Mouse (Mus musculus) megakaryocyte-erythroid progenitor cell, adult 5-6 weeks (primary cell): ENCODE measurements around the gene Cep135. TPM values are rescaled to one million over a fixed set of nuclear protein-coding genes. Genes with fewer than 3 reads are reported as not detected.

Experiments used
- ATAC-seq: replicated peaks from 2 replicates; pipeline ENCODE4 v1.8.0; 2016; ENCODE audit warnings: mild to moderate bottlenecking, inconsistent platforms; ENCODE audit not compliant: severe bottlenecking, poor library complexity, low FRiP score, low TSS enrichment
- total RNA-seq, 2 experiments: library from RNA; stranded (forward) in 1 of 2; stranded (reverse) in 1 of 2; fragments of 200-1000, 215-1000 nt in 1 of 2; fragments of >200 nt in 1 of 2; fragmentation: Nextera tagmentation in 1 of 2; gene quantifications; 2 replicates each; pipeline ENCODE4 v1.2.3; 2014 to 2017

The Cep135 gene
- total RNA-seq, 2 experiments from 2014 or later = 12.3 to 26.9 TPM

GRCm38 (mm10) chr5:76675369-76675768 lies 86.9 kb downstream of the Cep135 start:
- ATAC-seq = no peak

DNA sequence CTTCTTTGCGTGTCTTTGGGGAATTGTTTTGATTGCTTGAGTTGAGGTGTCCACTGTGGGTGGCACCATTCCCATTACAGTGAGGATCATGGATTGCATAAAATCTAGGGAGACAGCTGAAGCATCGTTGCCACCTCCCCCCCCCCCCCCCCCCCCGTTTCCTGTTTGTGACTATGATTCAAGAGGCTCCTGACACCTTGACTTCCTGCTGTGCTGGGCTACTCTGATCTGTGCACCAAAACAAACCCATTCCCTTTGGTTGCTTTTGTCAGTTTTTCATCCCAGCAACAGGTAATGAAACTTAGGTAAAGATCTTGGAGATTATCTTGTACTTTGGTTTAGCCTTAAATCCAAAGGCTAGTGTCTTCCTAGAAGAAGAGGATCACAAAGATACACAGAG lies 92.5 kb downstream of the Cep135 start:
- no peak for ATAC-seq

GRCm38 (mm10) chr5:76681895-76682656 lies 93.6 kb downstream of the Cep135 start:
- no peak for ATAC-seq

GRCm38 (mm10) chr5:76683455-76683854 lies 95.0 kb downstream of the Cep135 start:
- ATAC-seq = no peak

DNA sequence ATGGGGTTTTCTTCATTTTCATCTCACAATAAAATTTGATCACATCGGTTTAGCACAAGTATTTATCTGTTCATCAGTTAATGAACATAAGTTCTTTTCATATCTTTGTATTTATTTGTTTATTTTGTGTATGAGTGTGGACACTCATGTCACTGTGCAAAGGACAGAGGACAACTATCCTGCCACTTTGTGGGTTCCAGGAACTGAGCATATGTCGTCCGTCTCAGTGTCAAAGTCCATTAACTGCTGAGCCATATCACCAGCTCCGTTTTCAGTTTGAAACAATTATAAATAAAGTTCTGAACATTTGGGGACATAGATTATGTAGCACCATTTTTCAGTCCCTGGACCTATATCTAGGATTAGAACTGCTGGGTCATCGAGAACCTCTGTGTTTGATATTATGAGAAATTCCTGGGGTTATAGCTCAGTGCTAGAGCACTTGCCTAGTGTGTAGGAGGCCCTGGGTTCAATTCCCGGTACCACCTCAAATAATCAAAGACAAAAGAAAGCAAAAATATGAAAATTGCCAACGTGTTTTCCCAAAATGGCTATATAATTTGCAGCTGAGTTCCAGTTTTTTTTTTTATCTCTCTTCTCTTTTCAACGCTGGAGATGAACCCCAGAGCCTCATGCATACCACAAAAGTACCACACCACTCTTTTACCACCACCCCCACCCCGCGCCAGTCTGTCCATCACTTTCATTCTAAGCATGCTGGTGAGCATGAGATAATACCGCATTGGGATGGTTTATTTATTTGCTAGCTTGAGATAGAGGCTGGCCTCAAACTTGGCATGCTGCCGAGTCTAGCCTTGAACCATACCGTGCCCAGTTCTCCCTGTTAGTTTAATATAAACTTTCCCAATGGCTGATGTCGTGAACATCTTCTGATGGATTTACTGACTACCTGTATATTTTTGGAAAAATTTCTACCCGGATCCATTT lies 96.4 kb downstream of the Cep135 start:
- peak; percentile 92 for ATAC-seq

GRCm38 (mm10) chr5:76687961-76688600 lies 99.6 kb downstream of the Cep135 start:
- ATAC-seq = peak; percentile 49

DNA sequence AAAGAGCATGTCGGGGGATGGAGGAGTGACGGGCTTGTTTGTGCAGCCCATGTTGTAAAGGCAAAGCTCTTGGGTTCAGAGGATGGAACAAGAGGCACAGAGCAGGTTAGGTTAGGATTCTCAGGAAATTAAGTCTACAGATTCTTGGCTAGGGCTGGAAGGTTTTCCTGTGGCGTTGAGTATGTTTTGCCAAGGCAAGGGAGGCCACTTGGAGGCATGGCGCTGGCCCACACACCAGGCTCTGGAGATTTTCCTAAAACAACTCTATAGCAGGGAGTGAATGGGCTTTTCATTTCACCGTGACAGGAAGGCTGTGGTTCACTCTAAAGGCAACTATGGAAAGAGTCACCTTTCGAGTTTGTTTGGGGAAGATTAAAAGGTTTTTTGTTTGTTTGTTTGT lies 100.1 kb downstream of the Cep135 start:
- ATAC-seq = no peak

GRCm38 (mm10) chr5:76690177-76690593 lies 101.7 kb downstream of the Cep135 start:
- ATAC-seq = peak; percentile 33

GRCm38 (mm10) chr5:76691251-76691650 lies 102.8 kb downstream of the Cep135 start:
- ATAC-seq = no peak

GRCm38 (mm10) chr5:76691706-76692424 lies 103.4 kb downstream of the Cep135 start:
- ATAC-seq = no peak

Other genes starting within 250 kb of the Cep135 start
- gene Nmu, start 224.9 kb upstream of the Cep135 start, total RNA-seq (2014; fragmentation: Nextera tagmentation) = not detected in 2 replicates
- not detected in 2 replicates for gene Nmu, start 224.9 kb upstream of the Cep135 start, total RNA-seq (2017)
- not detected in 2 replicates for gene Gm7271, start 104.7 kb upstream of the Cep135 start, total RNA-seq (2014; fragmentation: Nextera tagmentation)
- gene Gm7271, start 104.7 kb upstream of the Cep135 start, total RNA-seq (2017) = not detected in 2 replicates
- 64.1 and 64.4 TPM in 2 replicates for gene Exoc1, start 59.4 kb upstream of the Cep135 start, total RNA-seq (2014; fragmentation: Nextera tagmentation)
- gene Exoc1, start 59.4 kb upstream of the Cep135 start, total RNA-seq (2017) = 47.1 and 72.8 TPM in 2 replicates
- 32.4 and 38.6 TPM in 2 replicates for gene C530008M17Rik, start 67.8 kb downstream of the Cep135 start, total RNA-seq (2014; fragmentation: Nextera tagmentation)
- gene C530008M17Rik, start 67.8 kb downstream of the Cep135 start, total RNA-seq (2017) = 11.9 and 19.5 TPM in 2 replicates